Mouse (Mus musculus) layer of hippocampus, adult 2 months (tissue): ENCODE results near the gene R3hcc1l. TPM values are rescaled to one million over a fixed set of nuclear protein-coding genes. Genes with fewer than 3 reads are reported as not detected.

Source experiments
- DNase-seq, 2 experiments: peaks; one replicate each; pipeline ENCODE4 v3.0.0; 2022; ENCODE audit warnings: low spot score in 2 of 2
- H3K27ac ChIP-seq: fragments of 200-600 bp; 2 replicates; pipeline ENCODE4 v1.8.1; 2022
- H3K4me3 ChIP-seq: fragments of 200-600 bp; 2 replicates; pipeline ENCODE4 v1.8.1; 2022; ENCODE audit warnings: mild to moderate bottlenecking
- CTCF ChIP-seq: fragments of 200-600 bp; conservative IDR thresholded peaks from 2 replicates; pipeline ENCODE4 v1.8.1; 2022; ENCODE audit warnings: antibody characterized with exemption, mild to moderate bottlenecking, moderate library complexity
- total RNA-seq, 2 experiments: library from RNA; stranded (reverse); gene quantifications; 2 replicates each; pipeline ENCODE4 v1.2.3; 2021

Gene R3hcc1l
- total RNA-seq, 2 experiments from 2014 or later: 27.4 to 27.5 TPM

DNA sequence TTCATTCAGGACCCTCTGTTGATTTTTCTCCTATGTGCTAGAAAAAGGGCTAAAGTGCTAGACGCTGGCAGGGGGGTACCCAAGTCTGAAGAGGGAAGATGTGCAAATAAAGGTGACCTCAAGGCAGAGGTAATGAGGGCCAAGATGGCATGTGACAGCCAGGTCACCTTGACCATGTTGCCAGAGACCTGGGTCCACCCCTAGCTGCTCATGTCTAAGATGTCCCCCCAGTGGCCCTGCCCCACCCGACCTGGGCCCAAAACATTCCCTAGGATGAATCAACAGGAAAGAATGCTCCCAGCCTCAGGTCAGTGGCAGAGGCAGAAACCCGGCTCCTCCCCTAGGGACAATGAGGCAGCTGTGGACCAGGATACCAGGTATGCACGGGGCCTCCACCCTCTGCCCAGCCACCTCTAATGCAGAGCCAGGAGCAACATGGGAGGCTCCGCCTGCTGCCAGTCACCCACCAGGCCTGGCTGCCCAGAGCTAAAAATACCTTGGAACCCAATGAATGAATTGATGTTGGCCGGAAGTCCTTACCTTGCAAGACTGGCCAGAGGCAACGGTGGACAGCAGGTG lies 95.2 kb downstream of the R3hcc1l start:
- DNase-seq: no peak
- no peak overlapping the region for H3K27ac ChIP-seq
- no peak for TF ChIP-seq CTCF
- H3K4me3 ChIP-seq: no peak overlapping the region

DNA sequence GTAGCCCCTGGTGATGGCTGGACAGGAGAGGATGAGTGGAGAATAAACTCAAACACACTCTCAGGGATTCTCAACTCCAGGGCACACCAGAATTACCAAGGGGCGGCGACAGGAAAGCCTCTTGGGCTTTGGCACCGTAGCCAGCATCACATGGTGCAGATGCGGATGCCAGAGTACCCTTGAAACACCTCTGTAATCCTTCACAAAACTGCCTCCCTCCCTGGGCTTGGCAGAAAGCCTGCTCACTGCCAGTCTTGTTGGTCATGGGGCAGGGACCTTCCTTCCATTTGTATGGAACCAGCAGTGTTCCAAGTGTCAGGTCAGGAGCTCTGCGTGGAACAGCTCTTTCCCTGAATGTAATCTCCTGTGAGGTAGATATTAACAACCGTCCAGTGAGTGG lies 109.5 kb downstream of the R3hcc1l start:
- Histone ChIP-seq H3K27ac (no peak overlapping the region), H3K4me3 (no peak overlapping the region)
- DNase-seq: no peak
- no peak for TF ChIP-seq CTCF

DNA sequence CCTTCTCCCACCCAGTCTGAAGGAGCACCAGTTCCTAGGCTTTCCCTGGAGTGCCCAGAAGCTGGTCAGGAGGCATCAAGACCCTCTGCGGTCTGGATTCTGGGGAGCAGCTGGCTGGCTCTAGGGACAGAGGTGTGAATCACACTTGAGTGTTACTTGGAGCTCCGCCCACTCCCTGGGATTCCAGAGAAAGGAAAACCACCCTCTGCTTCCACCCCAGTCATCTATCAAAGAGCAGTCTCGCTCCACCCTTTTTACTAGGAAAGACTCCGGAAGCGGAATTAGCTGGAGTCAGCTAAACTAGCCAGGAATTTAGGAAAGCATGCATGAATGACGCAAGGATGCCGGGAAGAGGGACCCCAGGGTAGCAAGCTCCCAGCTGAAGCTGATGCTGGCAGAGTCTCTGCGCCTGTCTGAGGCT lies 113.0 kb downstream of the R3hcc1l start:
- no peak for DNase-seq

DNA sequence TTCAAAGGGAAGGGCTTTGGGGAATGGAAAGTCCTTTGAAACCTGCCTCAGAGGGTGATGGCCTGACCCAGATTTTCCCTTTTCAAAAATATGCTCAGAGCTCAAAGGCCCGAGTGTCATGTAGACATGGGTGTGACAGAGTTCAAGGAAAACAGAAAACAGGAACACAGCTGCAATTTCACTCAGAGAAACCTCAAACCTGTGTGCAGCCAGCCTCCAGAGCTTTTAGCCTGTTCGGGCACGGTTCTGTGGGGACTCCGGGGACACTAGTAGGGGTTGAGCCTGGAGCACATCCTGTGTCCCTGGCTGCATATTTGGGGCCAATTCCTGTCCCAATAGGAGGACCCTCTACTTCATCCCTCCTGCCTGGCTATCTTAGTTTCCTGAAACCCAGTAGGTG lies 113.7 kb downstream of the R3hcc1l start:
- DNase-seq: no peak
- no peak for TF ChIP-seq CTCF

More for the DNA sequence above, 113.0 kb downstream of the R3hcc1l start:
- H3K4me3 ChIP-seq: no peak overlapping the region
- no peak overlapping the region for H3K27ac ChIP-seq
- no peak for TF ChIP-seq CTCF

DNA sequence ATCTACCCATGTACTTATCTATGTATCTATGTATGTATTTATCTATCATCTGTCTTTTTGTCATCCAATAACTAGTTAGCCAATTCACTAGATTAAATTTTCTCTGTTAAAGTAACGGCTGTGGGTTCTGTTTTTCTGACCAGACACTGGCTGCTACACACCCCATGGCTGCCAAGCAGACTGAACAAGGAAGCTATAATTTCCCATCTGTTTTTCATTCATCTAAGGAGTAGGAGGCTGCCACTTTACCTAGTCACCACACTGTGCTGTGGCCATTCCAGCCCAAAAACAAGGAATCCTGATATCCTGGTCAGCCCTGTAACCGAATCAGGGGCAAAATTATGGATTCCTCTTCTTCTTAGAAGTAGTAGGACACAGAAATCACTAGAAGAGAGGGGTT lies 115.1 kb downstream of the R3hcc1l start:
- H3K27ac ChIP-seq: no peak overlapping the region
- no peak for TF ChIP-seq CTCF
- no peak overlapping the region for H3K4me3 ChIP-seq
- DNase-seq: peak in 1 of 2 experiments; percentile 24

More for the DNA sequence above, 113.7 kb downstream of the R3hcc1l start:
- Histone ChIP-seq H3K27ac (no peak overlapping the region), H3K4me3 (no peak overlapping the region)

DNA sequence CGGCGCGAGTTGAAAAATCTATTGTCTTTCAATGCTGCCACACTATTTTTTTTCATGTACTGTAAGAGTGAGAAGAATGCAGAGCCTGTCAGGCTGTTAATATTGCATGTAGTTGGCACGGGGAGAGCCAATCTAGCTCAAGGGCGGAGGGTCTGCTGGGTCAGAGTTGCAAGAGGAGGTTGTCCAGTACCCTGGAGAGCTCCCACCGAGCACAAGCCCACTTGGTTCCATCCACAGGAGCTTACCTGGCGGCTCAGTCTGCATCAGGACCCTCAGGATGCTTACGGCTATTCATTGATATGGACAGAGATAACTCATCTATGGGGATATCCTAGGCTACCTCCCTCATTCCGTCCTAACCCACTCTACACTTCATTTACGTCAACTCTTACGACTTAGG lies 118.1 kb downstream of the R3hcc1l start:
- no peak for DNase-seq

DNA sequence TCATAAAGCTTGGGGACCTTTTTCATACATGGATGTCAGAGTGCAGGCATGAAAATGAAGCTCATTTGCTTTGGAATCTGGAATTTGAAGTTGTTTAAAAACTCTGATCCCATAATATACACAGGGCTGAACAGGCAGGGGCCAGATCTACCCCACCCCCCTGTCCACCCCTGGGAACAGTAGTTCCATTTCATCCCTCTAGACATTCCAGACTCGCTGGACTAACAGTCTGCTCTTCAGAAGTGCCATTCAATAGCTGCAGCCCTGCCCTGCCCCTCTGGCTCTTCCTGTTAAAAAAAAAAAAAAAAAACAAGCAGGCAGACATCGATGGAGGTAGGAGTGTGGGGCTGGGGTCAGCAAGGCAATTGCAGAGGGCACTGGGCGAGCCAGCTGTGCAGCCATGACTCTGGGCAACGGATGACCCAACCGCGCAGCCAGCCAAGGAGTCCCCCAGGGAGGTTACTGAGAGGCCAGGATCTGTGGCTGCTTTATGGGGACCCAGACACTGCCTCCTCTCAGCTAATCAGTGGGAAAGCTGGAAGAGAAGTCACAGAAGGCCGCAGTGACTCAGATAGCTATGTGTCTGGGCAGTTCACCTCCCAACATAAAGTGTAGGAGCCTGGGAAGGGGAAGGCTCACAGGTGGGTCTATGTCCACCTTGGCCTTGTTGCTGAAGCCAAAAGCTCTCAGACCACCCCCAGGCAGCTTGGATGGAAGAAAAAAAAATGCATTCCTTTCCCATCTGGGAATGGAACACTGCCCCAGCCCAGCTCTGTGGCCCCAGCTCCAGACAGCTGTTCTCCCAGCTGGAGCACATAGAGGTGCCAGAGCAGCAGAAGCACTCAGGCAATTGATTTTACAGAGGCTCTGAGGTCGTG lies 120.3 kb downstream of the R3hcc1l start:
- Histone ChIP-seq H3K27ac (no peak overlapping the region), H3K4me3 (no peak overlapping the region)
- TF ChIP-seq CTCF: no peak
- no peak for DNase-seq

More for the DNA sequence above, 118.1 kb downstream of the R3hcc1l start:
- no peak overlapping the region for H3K4me3 ChIP-seq
- no peak for TF ChIP-seq CTCF
- no peak overlapping the region for H3K27ac ChIP-seq

DNA sequence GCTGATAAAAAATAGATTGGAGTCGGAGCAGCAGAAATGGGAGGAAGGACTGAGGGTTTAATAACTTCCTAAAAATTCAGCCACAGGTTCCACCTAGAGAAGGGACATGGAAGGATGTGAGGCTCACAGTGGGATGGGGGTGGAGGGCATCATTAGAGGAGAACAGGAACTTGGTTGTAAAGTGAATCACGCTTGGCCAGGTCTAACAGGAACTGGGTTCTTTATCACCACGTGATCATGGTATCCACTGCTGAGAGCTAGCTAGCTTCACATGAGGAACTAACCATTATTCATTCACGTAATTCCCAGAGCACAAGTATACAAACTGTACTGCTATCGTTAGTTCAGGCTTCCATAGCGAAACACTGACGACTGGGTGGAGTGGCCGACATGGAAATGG lies 121.0 kb downstream of the R3hcc1l start:
- DNase-seq: no peak
- Histone ChIP-seq H3K4me3 (no peak overlapping the region), H3K27ac (no peak overlapping the region)
- TF ChIP-seq CTCF: no peak

DNA sequence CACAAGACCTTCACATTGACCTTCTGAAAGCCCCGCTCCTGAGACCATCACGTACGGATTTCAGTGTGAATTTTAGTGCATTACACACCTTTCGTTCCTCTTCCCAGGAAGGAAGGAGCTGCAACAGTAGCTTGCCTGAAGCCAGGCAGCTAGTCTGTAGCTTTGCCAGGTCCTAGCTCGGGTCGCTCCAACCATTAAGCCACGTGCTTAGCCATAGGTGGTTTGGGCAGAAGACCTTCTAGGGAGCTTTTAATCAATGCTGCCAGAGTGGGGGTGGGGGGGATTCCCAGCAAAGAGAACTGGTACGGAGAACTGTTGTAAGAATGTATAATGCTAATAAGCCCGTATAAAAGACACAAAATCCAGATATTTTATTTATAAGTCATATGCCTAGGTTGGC lies 121.7 kb downstream of the R3hcc1l start:
- DNase-seq: no peak
- TF ChIP-seq CTCF: no peak
- Histone ChIP-seq H3K27ac (no peak overlapping the region), H3K4me3 (no peak overlapping the region)

Other genes starting within 250 kb of the R3hcc1l start
- 100 to 1,000 TPM in 1 of 2 experiments, 10 to 100 TPM in 1; 83.8 to 104 TPM for gene Crtac1, start 87.0 kb upstream of the R3hcc1l start, total RNA-seq
- gene Loxl4, start 94.1 kb downstream of the R3hcc1l start, total RNA-seq: under 1 TPM; 0.26 to 0.32 TPM
- 1 to 10 TPM; 2.7 to 3.2 TPM for gene Pyroxd2, start 234.0 kb downstream of the R3hcc1l start, total RNA-seq